Mouse (Mus musculus): Measurements from ENCODE around the gene Fam57b.

GRCm38 (mm10) chr7:126759672-126760390 lies 37.6 kb upstream of the Fam57b start:
- no peak for TF ChIP-seq CTCF (conservative IDR thresholded peaks at IDR 0.05; ENCODE audit: low read length)
- no peak for TF ChIP-seq POU5F1 (IDR thresholded peaks at IDR 0.05; ENCODE audit: borderline replicate concordance, low read length)

Data from E14TG2a.4 (cell line).